Mouse (Mus musculus) stomach, embryonic 16.5 days (tissue): ENCODE results near the gene Mrps35. TPM values are rescaled to one million over a fixed set of nuclear protein-coding genes. Genes with fewer than 3 reads are reported as not detected.

ENCODE experiments used
- ATAC-seq: fragments of 200-750 bp; cut with Nextera tagmentation; 2 replicates; pipeline ENCODE4 v1.8.0; 2017; ENCODE audit warnings: moderate number of reproducible peaks, moderate TSS enrichment; ENCODE audit not compliant: insufficient read depth, low FRiP score
- H3K27ac ChIP-seq: fragments of 300-500 bp; sonication (generic); 2 replicates; pipeline ENCODE4 v1.5.1; 2014; ENCODE audit warnings: low read length
- H3K27me3 ChIP-seq: fragments of 300-500 bp; sonication (generic); 2 replicates; pipeline ENCODE4 v1.6.1; 2014; ENCODE audit warnings: low read length, control low read depth, mixed read lengths; ENCODE audit not compliant: control insufficient read depth, insufficient read depth
- H3K36me3 ChIP-seq: fragments of 300-500 bp; sonication (generic); 2 replicates; pipeline ENCODE4 v1.6.1; 2014; ENCODE audit warnings: low read length; ENCODE audit not compliant: control insufficient read depth, insufficient read depth
- H3K4me1 ChIP-seq: fragments of 300-500 bp; sonication (generic); 2 replicates; pipeline ENCODE4 v1.6.1; 2014; ENCODE audit warnings: low read length, control low read depth, mixed read lengths; ENCODE audit not compliant: control insufficient read depth, insufficient read depth
- H3K4me2 ChIP-seq: fragments of 300-500 bp; sonication (generic); 2 replicates; pipeline ENCODE4 v1.6.1; 2014; ENCODE audit warnings: low read depth, low read length, mixed read lengths
- H3K4me3 ChIP-seq: fragments of 300-500 bp; sonication (generic); replicated peaks from 2 replicates; pipeline ENCODE4 v1.5.1; 2014; ENCODE audit warnings: mild to moderate bottlenecking, low read length
- H3K9ac ChIP-seq: fragments of 300-500 bp; sonication (generic); 2 replicates; pipeline ENCODE4 v1.6.1; 2014; ENCODE audit warnings: low read length
- H3K9me3 ChIP-seq: fragments of 300-500 bp; sonication (generic); replicated peaks from 2 replicates; pipeline ENCODE4 v1.6.1; 2016; ENCODE audit warnings: low read length, control low read depth; ENCODE audit not compliant: control insufficient read depth
- WGBS: fragments of 180-500 bp; shearing (Covaris S2); extraction: QIAGEN DNeasy Blood & Tissue Kit; methylation state at CpG from one replicate; pipeline ENCODE4 v1.1.7; 2014; 5-methylcytosine and 5-hydroxymethylcytosine counted together
- polyA plus RNA-seq: library from polyadenylated mRNA; unstranded; fragments of >200 nt; fragmentation: Nextera tagmentation; extraction: Ambion mirVana; gene quantifications from 2 replicates; pipeline ENCODE4 v1.2.1, GENCODE M21; 2015

Gene Mrps35
- polyA plus RNA-seq, 1 experiment from 2014 or later = 106 TPM

GRCm38 (mm10) chr6:147105529-147105928 is 63.0 kb downstream of the Mrps35 start:
- Histone ChIP-seq H3K4me1 (no peaks in the 10 kb centered on the region), H3K4me3 (no peak overlapping the region), H3K36me3 (peaks cover 6% of the 10 kb centered on the region), H3K9ac (no peak overlapping the region), H3K27ac (no peak overlapping the region), H3K27me3 (no peaks in the 10 kb centered on the region), H3K4me2 (no peak overlapping the region), H3K9me3 (no peaks in the 10 kb centered on the region)
- 95% methylated on average over 1 of the region's 1 CpGs for WGBS
- no peak for ATAC-seq

GRCm38 (mm10) chr6:147106716-147107115 is 64.2 kb downstream of the Mrps35 start:
- Histone ChIP-seq H3K4me3 (no peak overlapping the region), H3K4me2 (no peak overlapping the region), H3K27me3 (no peaks in the 10 kb centered on the region), H3K4me1 (no peaks in the 10 kb centered on the region), H3K9me3 (no peaks in the 10 kb centered on the region), H3K9ac (no peak overlapping the region), H3K36me3 (peaks cover 6% of the 10 kb centered on the region), H3K27ac (no peak overlapping the region)
- no peak for ATAC-seq
- WGBS = 88% methylated on average over 6 of the region's 6 CpGs

GRCm38 (mm10) chr6:147109283-147109682 is 66.7 kb downstream of the Mrps35 start:
- Histone ChIP-seq H3K27ac (no peak overlapping the region), H3K27me3 (no peaks in the 10 kb centered on the region), H3K36me3 (no peaks in the 10 kb centered on the region), H3K9me3 (no peaks in the 10 kb centered on the region), H3K4me3 (no peak overlapping the region), H3K9ac (no peak overlapping the region), H3K4me1 (no peaks in the 10 kb centered on the region), H3K4me2 (no peak overlapping the region)
- WGBS = 84% methylated on average over 7 of the region's 7 CpGs
- ATAC-seq = no peak

DNA sequence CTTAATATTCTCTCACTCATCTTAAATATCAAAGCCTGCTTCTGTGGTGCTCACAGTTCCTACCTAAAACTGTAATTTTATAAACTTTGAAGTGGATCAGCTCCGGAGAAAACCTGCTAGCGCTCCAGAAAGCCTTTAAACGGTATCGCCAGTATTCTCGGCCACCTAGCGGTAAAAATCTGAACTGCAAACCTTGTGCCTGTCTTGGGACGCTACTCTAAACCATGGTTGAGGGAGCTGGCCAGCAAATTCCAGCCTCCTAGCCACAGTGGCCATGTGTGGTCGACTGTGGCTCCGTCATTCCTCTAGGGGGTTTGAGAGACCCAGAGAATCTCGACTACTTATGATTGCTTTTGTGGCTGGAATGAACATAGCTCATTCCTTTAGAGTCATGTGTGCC is 74.0 kb downstream of the Mrps35 start:
- H3K4me3 ChIP-seq = no peak overlapping the region
- H3K9me3 ChIP-seq = no peaks in the 10 kb centered on the region
- 10% methylated on average over 10 of the region's 10 CpGs for WGBS
- H3K4me1 ChIP-seq = no peaks in the 10 kb centered on the region
- H3K9ac ChIP-seq = no peak overlapping the region
- no peak overlapping the region for H3K4me2 ChIP-seq
- ATAC-seq = no peak
- H3K27me3 ChIP-seq = no peaks in the 10 kb centered on the region
- H3K27ac ChIP-seq = no peak overlapping the region
- no peaks in the 10 kb centered on the region for H3K36me3 ChIP-seq

DNA sequence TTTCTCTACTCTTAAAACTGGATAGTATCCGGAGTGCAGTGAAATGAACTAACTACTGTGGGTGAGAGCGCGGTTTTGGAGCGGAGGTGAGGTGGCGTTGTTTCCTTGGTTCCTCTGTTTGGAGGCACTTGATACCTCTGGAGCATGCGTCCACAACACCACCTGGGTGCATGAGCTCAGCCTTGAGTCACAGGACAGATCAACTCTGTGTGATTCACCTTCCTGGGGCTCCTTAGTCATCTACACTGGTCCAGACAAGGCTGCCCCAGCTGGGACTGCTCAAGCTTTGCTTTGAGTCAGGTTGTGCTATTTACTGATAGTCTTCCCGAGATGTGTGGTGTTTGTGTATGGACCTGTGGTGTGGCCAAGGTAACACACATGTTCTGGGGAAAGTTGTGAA is 75.2 kb downstream of the Mrps35 start:
- ATAC-seq = no peak
- 91% methylated on average over 7 of the region's 7 CpGs for WGBS
- Histone ChIP-seq H3K9me3 (no peaks in the 10 kb centered on the region), H3K36me3 (no peaks in the 10 kb centered on the region), H3K9ac (no peak overlapping the region), H3K4me3 (no peak overlapping the region), H3K27ac (no peak overlapping the region), H3K4me1 (no peaks in the 10 kb centered on the region), H3K27me3 (no peaks in the 10 kb centered on the region), H3K4me2 (no peak overlapping the region)

DNA sequence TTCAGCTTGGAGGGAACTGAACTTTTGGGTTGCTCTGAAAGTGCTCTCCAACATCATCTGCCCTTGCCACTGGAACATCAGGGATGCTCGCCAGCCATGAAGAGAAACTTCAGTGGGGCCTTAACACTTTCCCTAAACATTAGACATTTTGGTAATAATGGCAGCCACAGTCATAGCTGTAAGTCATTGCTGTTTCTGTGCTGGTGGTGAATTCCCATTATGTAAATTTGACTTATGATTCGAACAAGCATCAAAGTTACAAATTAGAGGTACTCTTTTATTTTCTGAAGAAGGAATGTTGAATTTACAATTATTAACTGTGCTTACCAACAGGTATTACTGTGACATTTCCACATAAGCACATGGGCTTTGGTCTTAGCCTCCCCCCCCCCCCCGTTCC is 75.6 kb downstream of the Mrps35 start:
- Histone ChIP-seq H3K27ac (no peak overlapping the region), H3K36me3 (no peaks in the 10 kb centered on the region), H3K4me3 (no peak overlapping the region), H3K4me1 (no peaks in the 10 kb centered on the region), H3K9me3 (no peaks in the 10 kb centered on the region), H3K27me3 (no peaks in the 10 kb centered on the region), H3K9ac (no peak overlapping the region), H3K4me2 (no peak overlapping the region)
- ATAC-seq = no peak
- WGBS = 77% methylated on average over 3 of the region's 3 CpGs

- Histone ChIP-seq H3K9me3 (no peaks in the 10 kb centered on the region), H3K27ac (no peak overlapping the region), H3K4me3 (no peak overlapping the region), H3K36me3 (no peaks in the 10 kb centered on the region), H3K4me1 (no peaks in the 10 kb centered on the region), H3K27me3 (no peaks in the 10 kb centered on the region), H3K9ac (no peak overlapping the region), H3K4me2 (no peak overlapping the region)
- whole genome bisulfite sequencing = 43% methylated on average over 6 of the region's 6 CpGs
- ATAC-seq = no peak
Measured at GRCm38 (mm10) chr6:147121320-147121719, 78.8 kb downstream of the Mrps35 start.

Other genes starting within 250 kb of the Mrps35 start
- gene Arntl2, start 246.7 kb upstream of the Mrps35 start, polyA plus RNA-seq = 7.5 and 9.1 TPM in 2 replicates
- gene Smco2, start 192.7 kb upstream of the Mrps35 start, polyA plus RNA-seq = not detected in 2 replicates
- 51.4 and 53.4 TPM in 2 replicates for gene Ppfibp1, start 154.3 kb upstream of the Mrps35 start, polyA plus RNA-seq
- 0.14 and 0.21 TPM in 2 replicates for gene 1700034J05Rik, start 88.3 kb upstream of the Mrps35 start, polyA plus RNA-seq
- 3.6 and 5.6 TPM in 2 replicates for gene Rep15, start 10.2 kb upstream of the Mrps35 start, polyA plus RNA-seq
- 2.6 and 4.1 TPM in 2 replicates for gene Mansc4, start 44.3 kb downstream of the Mrps35 start, polyA plus RNA-seq
- gene Klhl42, start 48.6 kb downstream of the Mrps35 start, polyA plus RNA-seq = 7.1 and 7.9 TPM in 2 replicates
- 3.6 and 3.9 TPM in 2 replicates for gene Pthlh, start 221.4 kb downstream of the Mrps35 start, polyA plus RNA-seq